Mouse (Mus musculus): ENCODE results near the gene Zbtb3.

The Zbtb3 gene

GRCm38 (mm10) chr19:8839103-8839907 is 37.0 kb downstream of the Zbtb3 start, which contains the start of gene Gng3:
TSS of gene Gng3 (minus strand) at chr19:8839194.
- peak; percentile 80 for ATAC-seq (ENCODE audit: insufficient number of reproducible peaks, low FRiP score, low TSS enrichment)

GRCm38 (mm10) chr19:8839908-8840791 is 37.8 kb downstream of the Zbtb3 start:
- peak; percentile 71 for ATAC-seq (ENCODE audit: insufficient number of reproducible peaks, low FRiP score, low TSS enrichment)

- no peak for ATAC-seq (ENCODE audit: insufficient number of reproducible peaks, low FRiP score, low TSS enrichment)
Observed at GRCm38 (mm10) chr19:8841012-8841411, 38.7 kb downstream of the Zbtb3 start.

GRCm38 (mm10) chr19:8842961-8843360 is 40.6 kb downstream of the Zbtb3 start:
- ATAC-seq (ENCODE audit: insufficient number of reproducible peaks, low FRiP score, low TSS enrichment): no peak

GRCm38 (mm10) chr19:8844371-8845129 is 42.2 kb downstream of the Zbtb3 start:
- ATAC-seq (ENCODE audit: insufficient number of reproducible peaks, low FRiP score, low TSS enrichment): no peak

- no peak for ATAC-seq (ENCODE audit: insufficient number of reproducible peaks, low FRiP score, low TSS enrichment)
Observed at GRCm38 (mm10) chr19:8848356-8848755, 46.0 kb downstream of the Zbtb3 start.

- no peak for ATAC-seq (ENCODE audit: insufficient number of reproducible peaks, low FRiP score, low TSS enrichment)
Observed at GRCm38 (mm10) chr19:8850402-8850901, 48.1 kb downstream of the Zbtb3 start, which contains the start of gene Lrrn4cl. TSS of gene Lrrn4cl (plus strand) at chr19:8850768.

- ATAC-seq (ENCODE audit: insufficient number of reproducible peaks, low FRiP score, low TSS enrichment): no peak
Observed at GRCm38 (mm10) chr19:8851639-8852038, 49.3 kb downstream of the Zbtb3 start.

GRCm38 (mm10) chr19:8852236-8852928 is 50.0 kb downstream of the Zbtb3 start:
- ATAC-seq (ENCODE audit: insufficient number of reproducible peaks, low FRiP score, low TSS enrichment): no peak

- no peak for ATAC-seq (ENCODE audit: insufficient number of reproducible peaks, low FRiP score, low TSS enrichment)
Observed at GRCm38 (mm10) chr19:8853117-8853516, 50.8 kb downstream of the Zbtb3 start.

All from cerebellum, adult (tissue).